Mouse (Mus musculus) left cerebral cortex, postnatal 14 days (tissue): Measurements from ENCODE around the gene Mgat5b. TPM values are rescaled to one million over a fixed set of nuclear protein-coding genes. Genes with fewer than 3 reads are reported as not detected.

Source experiments
- DNase-seq, 2 experiments: peaks; one replicate each; pipeline ENCODE4 v3.0.0; 2021 to 2022; ENCODE audit warnings: low spot score in 2 of 2, mixed read lengths in 1 of 2
- intact Hi-C: fragments of 180-260 bp; cut with DNase I; formaldehyde crosslinking; loops from one replicate; pipeline ENCODE4 v1.15.1; 2025
- total RNA-seq, 2 experiments: library from RNA; stranded (reverse); gene quantifications; 2 replicates each; pipeline ENCODE4 v1.2.3; 2021

The Mgat5b gene
- total RNA-seq, 2 experiments from 2014 or later: 80.0 to 86.1 TPM

DNA sequence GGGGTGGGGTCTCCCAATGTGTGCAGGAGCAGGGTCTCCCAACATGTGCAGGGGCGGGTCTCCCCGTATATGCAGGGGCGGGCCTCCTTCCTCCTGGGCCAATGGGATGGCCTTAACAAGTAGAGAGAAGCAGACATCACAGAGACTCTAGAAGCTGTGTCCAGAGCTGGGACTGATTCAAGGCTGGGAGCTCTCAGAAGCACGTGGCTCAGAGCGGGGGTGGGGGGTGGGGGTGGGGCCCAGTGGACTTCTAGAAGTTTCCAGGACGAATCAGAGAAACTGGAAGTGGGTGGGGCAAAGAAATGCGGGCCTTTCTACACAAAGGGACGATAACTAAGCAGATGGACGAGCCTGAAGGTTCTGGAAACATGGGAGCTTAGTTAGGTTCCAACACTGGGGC lies 49.9 kb downstream of the Mgat5b start:
- intact Hi-C loops: no loop called here
- no peak for DNase-seq

DNA sequence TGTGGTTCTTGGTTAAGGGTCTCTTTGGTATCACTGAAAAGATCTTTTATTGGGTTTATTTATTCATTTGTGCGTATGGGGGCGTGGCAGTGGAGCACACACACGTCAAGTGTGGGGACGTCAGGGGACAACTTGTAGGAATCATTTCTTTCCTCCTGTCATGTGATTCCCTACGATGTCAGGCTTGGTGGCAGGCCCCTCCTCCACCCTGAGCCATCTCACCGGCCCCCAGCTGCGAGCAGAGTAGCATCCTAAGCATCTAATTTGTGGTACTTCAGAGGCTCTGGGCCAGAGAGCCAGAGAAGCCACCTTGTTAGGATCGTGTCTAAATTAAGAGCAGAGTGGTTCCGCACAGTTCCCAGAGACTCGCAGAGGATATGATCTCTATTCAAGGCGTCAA lies 50.8 kb downstream of the Mgat5b start:
- DNase-seq: no peak
- intact Hi-C loops: no loop called here

DNA sequence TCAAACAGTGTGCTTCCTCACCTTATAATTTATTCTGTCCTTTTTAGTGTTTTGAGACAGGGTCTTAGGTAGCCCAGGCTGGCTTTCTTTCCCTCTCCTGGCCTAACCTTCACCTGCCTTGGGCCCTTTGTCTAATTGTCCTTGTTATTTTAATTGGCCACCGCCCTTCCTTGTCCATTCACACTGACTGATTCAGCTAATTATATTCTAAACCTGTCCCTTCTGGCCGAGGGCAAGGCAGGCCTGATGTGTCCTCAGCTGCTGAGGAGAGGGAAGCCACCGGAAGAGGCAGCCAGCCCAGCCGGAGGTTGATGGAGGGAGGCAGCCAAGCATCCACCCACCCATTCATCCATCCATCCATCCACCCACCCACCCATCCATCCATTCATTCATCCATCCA lies 52.2 kb downstream of the Mgat5b start:
- DNase-seq: no peak
- intact Hi-C loops: no loop called here

DNA sequence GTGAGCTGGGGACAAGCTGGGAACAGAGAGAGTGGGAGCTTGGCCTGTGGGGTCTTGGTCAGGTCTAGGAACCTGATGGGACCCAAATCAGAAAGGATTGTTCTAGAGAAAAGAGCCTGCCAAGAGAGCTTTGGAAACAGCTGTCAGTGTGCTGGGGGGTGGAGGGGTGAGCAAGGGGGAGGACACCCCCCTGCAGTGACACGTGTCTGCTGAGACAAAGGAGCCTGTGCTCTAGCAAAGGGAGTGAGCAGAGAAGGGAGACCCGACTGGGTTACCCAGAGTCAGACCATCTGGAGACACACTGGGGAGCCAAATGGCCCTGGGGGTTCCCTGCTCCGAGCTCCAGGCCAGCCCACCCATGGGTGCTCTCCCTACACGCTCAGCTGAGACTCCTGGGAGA lies 54.2 kb downstream of the Mgat5b start:
- intact Hi-C loops: no loop called here
- DNase-seq: no peak

DNA sequence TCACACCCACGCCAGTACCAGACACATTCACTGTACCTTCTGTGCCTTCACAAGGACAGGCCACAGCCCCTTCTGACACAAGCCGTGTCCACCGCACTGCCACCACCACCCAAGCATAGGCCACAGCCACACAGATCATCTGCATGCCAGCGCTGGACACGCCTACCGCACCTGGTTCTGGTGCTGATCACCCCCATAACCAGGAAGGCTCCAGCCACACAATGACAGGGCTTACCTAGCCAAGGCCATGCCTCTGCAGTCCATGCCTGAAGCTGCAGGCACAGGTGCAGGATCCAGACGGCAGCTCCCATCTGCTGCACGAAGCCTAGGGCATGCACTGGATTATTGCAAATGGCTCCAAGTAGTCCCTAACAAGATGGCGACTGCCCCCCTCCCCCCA lies 54.8 kb downstream of the Mgat5b start:
- DNase-seq: no peak
- intact Hi-C loops: no loop called here

DNA sequence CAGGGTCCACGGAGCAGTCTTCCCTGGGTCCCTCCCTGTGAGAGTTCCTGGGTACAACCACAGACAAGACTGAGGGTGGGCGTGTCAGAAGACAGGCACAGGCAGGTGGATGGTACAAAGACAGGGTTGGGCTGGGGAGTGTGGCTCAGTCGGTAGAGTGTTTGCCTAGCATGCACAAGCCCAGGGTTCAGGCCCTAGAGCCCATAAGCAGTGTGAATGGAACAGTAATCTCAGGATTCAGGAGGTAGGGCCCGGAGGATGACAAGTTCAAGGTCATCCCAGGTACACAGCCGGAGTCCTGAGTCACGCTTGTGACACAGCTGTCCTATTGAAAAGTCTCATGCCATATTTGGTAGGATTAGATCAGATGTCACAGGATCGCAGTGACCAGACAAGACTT lies 55.7 kb downstream of the Mgat5b start:
- DNase-seq: no peak
- intact Hi-C loops: no loop called here

DNA sequence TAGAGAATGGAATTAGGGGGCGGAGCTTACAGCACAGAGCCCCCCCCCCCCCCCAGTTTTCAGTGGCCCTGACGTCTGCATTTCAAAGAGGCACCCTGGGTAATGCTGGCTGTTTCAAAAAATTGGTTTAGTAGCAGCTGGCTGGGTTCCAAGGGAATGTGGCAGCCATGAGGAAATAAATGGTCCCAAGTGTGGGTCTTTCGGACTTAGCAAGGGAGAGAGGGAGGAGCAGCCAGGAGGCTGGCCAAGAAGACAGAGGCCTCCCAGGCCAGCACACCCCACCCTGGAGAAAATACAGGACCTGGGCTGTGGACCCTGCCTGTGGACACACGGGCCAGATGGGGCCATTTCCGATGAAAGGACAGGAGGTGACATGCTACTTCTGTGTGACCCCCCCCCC lies 61.6 kb downstream of the Mgat5b start:
- DNase-seq: no peak
- intact Hi-C loops: no loop called here

DNA sequence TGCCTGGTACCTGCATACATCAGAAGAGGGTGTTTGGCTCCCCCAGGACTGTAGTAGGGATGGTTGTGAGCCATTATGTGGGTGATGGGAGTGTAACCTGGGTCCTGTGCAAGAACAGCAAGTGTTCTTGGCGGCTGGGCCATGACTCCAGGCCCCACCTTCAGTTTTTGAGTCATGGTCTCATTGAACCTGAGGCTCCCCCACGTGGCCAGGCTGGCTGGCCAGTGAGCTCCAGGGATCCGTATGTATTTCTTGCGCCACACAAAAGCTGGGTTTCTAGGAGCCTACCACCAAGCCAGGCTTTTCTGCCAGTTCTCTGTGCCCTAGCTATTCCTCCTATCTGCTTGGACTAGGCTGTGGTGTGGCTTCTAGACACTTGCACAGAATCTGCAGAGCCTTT lies 63.9 kb downstream of the Mgat5b start:
- intact Hi-C loops: no loop called here
- no peak for DNase-seq

DNA sequence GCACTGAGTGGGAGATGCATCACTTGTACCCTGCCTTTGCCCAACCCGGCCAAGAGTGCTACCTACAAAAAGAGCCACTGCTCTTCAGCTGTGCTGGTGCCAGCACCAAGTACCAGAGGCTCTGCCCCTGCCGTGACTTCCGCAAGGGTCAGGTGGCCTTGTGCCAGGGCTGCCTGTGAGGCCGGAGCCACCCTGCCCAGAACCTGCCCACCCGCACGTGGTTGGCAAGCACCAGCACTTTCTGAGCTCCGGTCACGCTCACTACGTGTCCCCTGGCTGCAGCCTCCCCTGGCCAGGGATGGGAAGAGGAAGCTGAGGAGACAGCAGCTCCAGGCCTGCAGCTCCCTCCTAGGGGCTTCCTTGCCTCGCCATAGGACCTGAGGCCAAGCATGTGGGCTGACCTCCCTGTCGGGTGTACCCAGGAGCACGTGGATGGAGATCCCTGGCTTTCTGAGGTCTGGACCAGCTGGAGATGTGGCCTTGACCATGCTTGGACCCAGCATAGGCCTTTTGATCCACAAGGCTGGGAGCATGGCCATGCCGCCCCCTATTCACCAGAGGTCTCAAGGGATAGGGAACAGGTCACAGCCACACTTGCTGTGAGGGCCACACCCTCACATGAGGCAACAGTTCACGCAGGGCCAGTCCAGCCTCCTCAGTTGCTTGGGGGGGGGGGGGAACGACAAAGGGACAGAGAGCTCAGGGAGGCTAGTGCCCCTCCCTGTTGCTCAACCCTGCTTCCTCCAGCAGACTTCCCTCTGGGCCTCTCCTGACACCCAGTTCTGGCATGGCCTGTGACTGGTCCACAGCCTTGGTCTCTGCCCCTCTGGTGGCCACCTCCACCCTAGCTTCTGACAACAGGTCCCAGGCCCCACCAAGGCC lies 67.1 kb downstream of the Mgat5b start:
- intact Hi-C loops: no loop called here
- DNase-seq: no peak

DNA sequence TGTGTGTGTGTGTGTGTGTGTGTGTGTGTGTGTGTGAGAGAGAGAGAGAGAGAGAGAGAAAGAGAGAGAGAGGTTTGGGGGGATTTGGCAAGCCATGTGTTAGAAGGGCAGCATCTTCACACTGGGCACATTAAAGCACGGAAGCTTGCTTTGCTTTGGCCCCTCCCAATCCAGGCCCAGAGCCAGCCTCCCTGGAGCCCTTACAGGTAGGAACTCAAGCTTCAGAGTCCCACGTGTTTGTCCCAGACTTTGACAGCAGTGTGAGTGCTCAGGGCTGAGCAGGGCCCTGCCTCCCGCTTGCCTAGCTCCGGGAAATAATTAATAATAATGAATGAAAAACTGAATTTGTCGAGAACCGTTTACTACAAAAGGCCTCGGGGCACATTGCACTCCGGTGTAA lies 69.5 kb downstream of the Mgat5b start:
- DNase-seq: peak; percentile 54 to 60
- intact Hi-C loops: no loop called here

DNA sequence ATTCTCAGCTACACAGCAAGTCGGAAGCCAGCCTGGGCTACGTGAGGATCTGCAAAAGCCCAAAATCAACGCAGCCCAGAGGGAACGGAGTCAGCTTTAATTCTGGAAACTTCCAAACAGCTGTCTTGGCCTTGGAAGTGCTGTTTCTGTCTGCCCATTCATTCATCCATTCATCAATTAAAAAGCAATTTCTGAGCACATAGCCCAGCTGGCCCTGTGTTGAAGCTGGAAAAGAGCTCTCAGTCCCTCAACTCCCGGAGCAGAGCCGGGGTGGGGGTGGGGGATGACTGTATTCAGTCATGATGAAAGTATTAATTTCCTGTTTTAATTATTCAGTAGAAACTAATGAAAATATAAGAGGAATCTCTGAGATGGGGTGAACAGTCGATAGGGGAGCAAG lies 71.6 kb downstream of the Mgat5b start:
- intact Hi-C loops: no loop called here
- no peak for DNase-seq

DNA sequence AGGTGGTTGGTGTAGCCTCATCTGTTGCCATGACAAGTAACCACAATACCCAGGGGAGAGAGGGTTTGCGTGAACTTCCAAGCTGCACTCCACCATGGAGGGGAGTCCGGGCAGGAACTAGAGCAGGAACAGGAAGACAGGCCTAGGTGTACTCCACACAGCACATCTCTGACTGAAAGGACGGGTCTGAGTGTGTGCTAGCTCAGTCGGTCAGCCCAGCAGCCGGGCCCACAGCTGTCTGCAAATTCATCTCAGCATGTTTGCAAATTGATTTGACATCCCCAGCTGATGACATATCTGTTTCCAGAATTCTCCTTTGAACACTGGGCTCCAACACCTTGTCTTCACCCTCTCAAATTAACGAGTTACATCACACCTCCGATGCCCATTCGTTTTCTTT lies 72.7 kb downstream of the Mgat5b start:
- DNase-seq: no peak
- intact Hi-C loops: no loop called here

DNA sequence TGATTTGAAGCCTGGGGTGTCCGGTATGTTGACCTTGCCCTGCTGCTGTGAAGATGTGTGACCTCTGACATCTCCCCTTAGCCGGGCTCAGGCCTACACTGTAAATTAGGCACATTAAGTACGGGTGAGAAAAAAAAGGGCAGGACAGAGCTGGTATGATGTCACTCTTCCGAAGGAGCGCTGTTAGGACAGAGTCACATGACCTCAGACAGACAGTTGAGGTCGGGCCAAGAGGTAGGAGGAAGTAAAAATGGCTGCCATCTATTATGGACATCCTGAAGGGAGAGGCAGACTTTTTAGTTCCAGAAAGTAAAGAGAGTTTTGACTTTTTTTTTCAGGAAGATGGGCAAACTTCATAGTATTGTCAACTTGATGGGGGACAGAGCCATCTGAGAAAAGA lies 73.3 kb downstream of the Mgat5b start:
- no peak for DNase-seq
- intact Hi-C loops: no loop called here

DNA sequence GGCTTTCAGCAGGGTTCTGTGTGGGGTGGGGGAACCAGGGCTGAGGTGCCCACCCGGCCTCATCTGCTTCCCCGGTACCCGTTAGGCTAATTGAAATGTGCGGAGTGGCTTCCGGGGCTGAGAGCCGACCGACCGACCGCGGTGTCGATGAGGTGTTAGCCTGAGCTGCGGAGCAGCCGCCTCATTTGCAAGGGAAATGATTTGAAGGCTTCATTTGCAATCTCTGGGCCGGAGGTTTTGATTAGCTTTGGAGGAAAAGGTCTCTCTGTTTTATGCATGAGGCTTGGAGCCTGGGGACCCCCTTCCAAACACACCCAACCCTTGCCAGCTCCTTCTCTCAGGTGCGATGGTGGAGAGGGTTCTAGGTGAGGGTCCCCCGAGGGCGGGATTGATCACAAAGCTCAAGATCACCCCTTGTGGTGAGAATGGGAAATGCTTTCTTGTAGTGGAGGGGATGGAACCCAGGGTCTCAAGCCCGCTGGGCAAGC lies 75.5 kb downstream of the Mgat5b start:
- peak; percentile 42 to 55 for DNase-seq
- intact Hi-C loops: loop anchor here (2.0 kb wide), 1 partner anchor 75 kb away; the partner anchor contains the start of gene Mgat5b

DNA sequence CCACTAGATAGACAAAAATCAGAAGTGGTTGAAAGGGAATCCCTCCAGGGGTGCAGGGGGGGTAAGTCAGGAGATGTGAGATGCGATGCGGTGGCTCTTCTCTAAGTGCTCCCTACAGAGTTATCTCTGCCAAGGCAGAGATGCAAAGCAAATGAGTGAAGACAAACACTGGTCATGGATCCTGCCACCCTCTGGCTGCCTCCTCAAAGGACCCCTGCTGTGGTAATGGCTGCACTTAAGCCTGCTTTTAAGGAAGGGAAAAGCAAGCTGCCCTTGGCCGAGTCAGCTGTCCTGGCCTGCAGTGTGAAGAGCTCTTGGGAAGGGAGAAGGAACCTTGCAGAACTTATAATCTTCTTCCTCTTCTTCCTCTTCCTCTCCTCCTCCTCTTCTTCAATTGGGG lies 78.3 kb downstream of the Mgat5b start:
- no peak for DNase-seq
- intact Hi-C loops: no loop called here

DNA sequence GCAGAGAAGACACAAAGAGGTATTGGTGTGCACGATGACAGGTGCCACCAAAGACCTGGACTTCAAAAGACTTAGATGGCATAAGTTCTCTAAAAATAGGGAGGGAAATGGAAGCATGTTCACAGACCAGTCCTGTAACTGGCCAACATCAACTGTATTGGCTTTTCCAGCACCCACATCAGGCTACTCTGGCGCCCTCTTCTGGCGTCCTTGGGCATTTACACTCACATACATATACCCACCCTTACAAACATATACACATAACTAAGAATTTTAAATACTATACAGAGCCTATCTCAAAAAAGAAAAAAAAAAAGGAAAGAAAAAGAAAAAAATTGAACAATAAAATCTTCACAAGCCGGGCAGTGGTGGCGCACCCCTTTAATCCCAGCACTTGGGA lies 80.3 kb downstream of the Mgat5b start:
- intact Hi-C loops: no loop called here
- DNase-seq: no peak

DNA sequence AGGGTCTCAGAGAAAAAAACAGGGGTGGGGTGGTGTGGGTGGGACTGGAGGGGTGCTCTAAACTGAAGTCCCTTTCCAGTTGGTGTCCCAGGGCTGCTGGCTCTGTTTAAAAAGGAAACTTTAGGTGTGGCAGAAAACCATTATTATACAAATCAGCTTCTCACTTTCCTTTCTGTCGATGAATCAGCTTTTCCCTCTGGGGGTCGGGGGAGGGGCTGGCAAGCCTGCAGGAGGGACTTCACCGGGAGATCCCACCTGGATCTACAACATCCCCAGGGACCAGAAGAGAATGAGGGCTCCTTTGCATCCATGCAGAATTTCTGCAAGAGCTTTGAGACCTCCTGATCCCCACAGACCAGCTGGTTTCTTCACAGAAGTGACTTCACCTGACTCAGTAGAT lies 81.6 kb downstream of the Mgat5b start:
- intact Hi-C loops: no loop called here
- no peak for DNase-seq

DNA sequence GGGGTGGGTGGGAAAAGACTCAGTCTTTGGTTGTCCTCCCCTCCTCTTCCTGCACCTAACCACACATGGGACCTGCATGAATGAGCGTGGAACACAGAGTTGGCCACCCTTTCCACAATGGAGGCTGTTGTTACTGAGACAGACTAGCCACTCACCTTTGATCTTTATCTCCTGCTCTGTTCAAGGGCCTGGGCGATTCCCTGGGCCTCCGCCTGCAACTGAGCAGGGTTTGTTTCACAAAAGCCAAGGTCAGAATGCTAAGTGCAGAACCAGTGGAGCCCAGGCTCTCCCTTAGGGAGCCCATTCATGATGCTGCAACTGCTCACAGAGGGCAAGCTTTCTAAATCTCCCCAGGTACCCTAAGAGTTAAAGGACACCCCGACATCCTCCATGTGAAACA lies 83.1 kb downstream of the Mgat5b start:
- DNase-seq: no peak
- intact Hi-C loops: no loop called here

DNA sequence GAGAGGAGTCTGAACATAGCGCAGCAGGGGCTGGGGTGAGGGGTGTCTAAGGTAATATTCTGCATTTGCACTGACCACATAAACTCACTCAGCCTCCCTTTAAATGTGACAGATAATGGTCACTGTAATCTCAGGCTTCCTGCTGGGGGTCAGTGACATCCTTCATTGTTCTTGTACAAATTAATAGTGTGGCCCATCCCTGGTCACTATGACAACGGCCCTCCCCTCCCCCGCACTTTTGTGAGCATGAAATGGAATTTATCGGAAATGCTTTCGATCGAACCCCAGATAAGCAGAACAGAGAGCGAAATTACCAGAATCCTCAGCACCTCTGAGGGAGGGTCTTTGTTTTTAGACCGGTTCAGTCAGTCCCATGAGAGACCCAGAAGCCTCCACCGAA lies 84.8 kb downstream of the Mgat5b start:
- no peak for DNase-seq
- intact Hi-C loops: no loop called here

DNA sequence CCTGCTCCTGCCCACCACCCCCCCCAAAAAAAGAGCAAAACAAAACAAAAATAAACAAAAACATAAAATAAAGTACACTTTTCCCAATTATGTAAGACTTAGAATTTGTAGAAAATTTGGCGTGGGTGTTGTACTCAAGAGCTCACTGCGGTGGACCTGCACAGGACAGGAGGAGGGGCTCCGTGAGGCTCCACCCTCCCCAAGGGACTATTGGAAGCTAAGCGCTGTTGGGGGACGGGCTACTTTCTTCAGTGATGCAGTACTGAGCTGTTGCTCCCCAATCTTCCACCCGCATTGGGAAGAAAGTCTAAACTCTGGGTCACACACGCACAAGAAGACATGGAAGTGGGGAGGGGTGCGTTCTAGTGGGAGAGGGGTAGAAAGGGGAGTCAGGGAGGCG lies 85.6 kb downstream of the Mgat5b start:
- intact Hi-C loops: no loop called here
- no peak for DNase-seq

DNA sequence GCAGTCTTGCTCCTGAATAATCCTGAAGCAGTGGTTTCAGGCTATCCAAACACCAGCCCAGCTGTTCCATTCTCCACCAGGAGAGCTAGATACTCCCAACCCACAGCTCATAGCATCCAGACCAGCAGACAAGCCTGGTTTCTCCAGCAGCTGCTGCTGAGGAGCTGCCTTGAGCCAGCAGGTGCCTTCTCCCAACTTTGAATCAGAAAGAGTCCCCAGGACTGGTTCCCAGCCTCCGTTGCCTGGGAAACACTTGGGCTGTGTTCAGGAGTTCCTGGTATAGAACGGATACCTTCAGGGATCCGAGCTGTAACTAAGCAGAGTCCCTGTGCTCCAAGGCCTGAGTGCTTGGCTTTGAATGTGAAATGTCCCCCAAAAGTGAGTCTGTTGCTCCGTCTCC lies 98.8 kb downstream of the Mgat5b start:
- intact Hi-C loops: loop anchor here (5.0 kb wide), 1 partner anchor 100 kb away; the partner anchor contains the start of gene Mgat5b
- no peak for DNase-seq
